Mouse (Mus musculus) neural tube, embryonic 15.5 days (tissue): Measurements from ENCODE around the gene Spag16. TPM values are rescaled to one million over a fixed set of nuclear protein-coding genes. Genes with fewer than 3 reads are reported as not detected.

Experiments
- polyA plus RNA-seq: library from polyadenylated mRNA; unstranded; fragments of >200 nt; fragmentation: Nextera tagmentation; extraction: Ambion mirVana; gene quantifications from 2 replicates; pipeline ENCODE4 v1.2.1, GENCODE M21; 2015

The Spag16 gene
- polyA plus RNA-seq, 1 experiment from 2014 or later: 0.95 TPM

Other genes starting within 250 kb of the Spag16 start
- 3.7 and 5.3 TPM in 2 replicates for gene Ikzf2, start 139.7 kb upstream of the Spag16 start, polyA plus RNA-seq